Mouse (Mus musculus): ENCODE measurements around the gene Itga6.
"Not testable (repeated sequence)": the region's sequence is repeated elsewhere in the genome, so short reads cannot be mapped to it uniquely, and the experiment has no call there.

Gene Itga6

GRCm38 (mm10) chr2:71745610-71746374 lies at the start of gene Itga6:
Gene Itga6, plus strand, starts transcription at chr2:71745616.
- no peak for DNase-seq

GRCm38 (mm10) chr2:71696776-71697175 lies 48.6 kb upstream of the Itga6 start:
- no peak for DNase-seq

GRCm38 (mm10) chr2:71697408-71698336 lies 47.7 kb upstream of the Itga6 start:
- DNase-seq = no peak

GRCm38 (mm10) chr2:71698366-71698765 lies 47.0 kb upstream of the Itga6 start:
- no peak for DNase-seq

- DNase-seq = no peak
Observed at GRCm38 (mm10) chr2:71698942-71699341, 46.5 kb upstream of the Itga6 start.

GRCm38 (mm10) chr2:71701341-71701740 lies 44.1 kb upstream of the Itga6 start:
- no peak for DNase-seq

GRCm38 (mm10) chr2:71704309-71704708 lies 41.1 kb upstream of the Itga6 start:
- DNase-seq = no peak

- no peak for DNase-seq
Observed at GRCm38 (mm10) chr2:71708886-71709285, 36.5 kb upstream of the Itga6 start.

GRCm38 (mm10) chr2:71711640-71712039 lies 33.8 kb upstream of the Itga6 start:
- no peak for DNase-seq

- DNase-seq = no peak
Observed at GRCm38 (mm10) chr2:71714416-71714815, 31.0 kb upstream of the Itga6 start.

GRCm38 (mm10) chr2:71719005-71719386 lies 26.4 kb upstream of the Itga6 start:
- DNase-seq = no peak

- no peak for DNase-seq
Observed at GRCm38 (mm10) chr2:71719387-71720034, 25.9 kb upstream of the Itga6 start.

GRCm38 (mm10) chr2:71720556-71720955 lies 24.9 kb upstream of the Itga6 start:
- DNase-seq = not testable (repeated sequence)

- DNase-seq = no peak
Observed at GRCm38 (mm10) chr2:71722913-71723312, 22.5 kb upstream of the Itga6 start.

- DNase-seq = no peak
Observed at GRCm38 (mm10) chr2:71723623-71724022, 21.8 kb upstream of the Itga6 start.

GRCm38 (mm10) chr2:71724028-71724427 lies 21.4 kb upstream of the Itga6 start:
- no peak for DNase-seq

- DNase-seq = no peak
Observed at GRCm38 (mm10) chr2:71725446-71725845, 20.0 kb upstream of the Itga6 start.

GRCm38 (mm10) chr2:71726883-71727676 lies 18.3 kb upstream of the Itga6 start:
- DNase-seq = no peak

GRCm38 (mm10) chr2:71728341-71728740 lies 17.1 kb upstream of the Itga6 start:
- no peak for DNase-seq

- no peak for DNase-seq
Observed at GRCm38 (mm10) chr2:71728796-71729195, 16.6 kb upstream of the Itga6 start.

GRCm38 (mm10) chr2:71730623-71731612 lies 14.5 kb upstream of the Itga6 start:
- no peak for DNase-seq
